7 mouse cellular contexts compared by ENCODE assay signal in the genomic region with DNA sequence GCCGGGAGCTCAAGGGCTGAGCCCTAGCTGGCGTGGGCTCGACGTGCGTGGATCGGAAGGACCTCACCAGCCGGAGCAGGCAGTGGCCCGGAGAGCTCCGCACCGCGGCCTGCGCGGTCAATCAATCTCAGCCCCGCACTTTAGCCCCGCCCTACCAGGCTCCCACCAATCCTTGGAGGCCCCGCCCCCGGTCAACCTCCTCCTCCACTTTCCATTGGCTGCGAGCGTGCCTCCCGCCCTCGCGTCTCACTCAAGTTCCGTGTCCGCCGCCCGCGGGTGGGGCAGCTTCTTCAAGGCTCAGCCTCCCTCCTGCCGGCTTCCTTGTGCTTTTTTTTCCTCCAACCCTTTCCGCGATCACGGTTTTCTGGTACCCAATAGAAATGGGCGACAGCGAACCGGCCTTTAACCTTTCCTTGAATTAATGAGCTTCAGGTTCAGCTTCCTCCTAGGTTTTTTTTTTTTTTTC. TPM values are rescaled to one million over a fixed set of nuclear protein-coding genes. Genes with fewer than 3 reads are reported as not detected.
A peak's percentile ranks its signal among the peaks of the same experiment; 100 is the strongest.
DNase-seq lines count a peak whose midpoint lies in the region; ATAC-seq lines count a peak whose summit lies in the region.

No protein-coding gene starts in this region.

- peaks cover 27% of the 10 kb centered on the region for H3K27me3 ChIP-seq in limb, embryonic 10.5 days (ENCODE audit: low read depth, poor library complexity, severe bottlenecking)
- no peaks in the 10 kb centered on the region for H3K27me3 ChIP-seq in midbrain, embryonic 12.5 days

- H3K9ac ChIP-seq in midbrain, embryonic 12.5 days (replicated peaks): peak overlapping the region; percentile 98

- ATAC-seq in midbrain, embryonic 12.5 days (ENCODE audit: low FRiP score, low read depth): peak; percentile 93

- no peaks in the 10 kb centered on the region for H3K9me3 ChIP-seq in limb, embryonic 10.5 days (replicated peaks)
- no peaks in the 10 kb centered on the region for H3K9me3 ChIP-seq in midbrain, embryonic 12.5 days

- no peaks in the 10 kb centered on the region for H3K36me3 ChIP-seq in limb, embryonic 10.5 days
- H3K36me3 ChIP-seq in midbrain, embryonic 12.5 days: no peaks in the 10 kb centered on the region

- peaks cover 56% of the 10 kb centered on the region for H3K4me1 ChIP-seq in limb, embryonic 10.5 days
- peaks cover 50% of the 10 kb centered on the region for H3K4me1 ChIP-seq in midbrain, embryonic 12.5 days

- H3K4me3 ChIP-seq in limb, embryonic 10.5 days: peak overlapping the region; percentile 93
- peak overlapping the region; percentile 98 for H3K4me3 ChIP-seq in midbrain, embryonic 12.5 days

- H3K27ac ChIP-seq in limb, embryonic 10.5 days: peak overlapping the region; percentile 97
- peak overlapping the region; percentile 95 for H3K27ac ChIP-seq in midbrain, embryonic 12.5 days (replicated peaks)

- WGBS in limb, embryonic 10.5 days: 0% methylated on average over 34 of the region's 34 CpGs
- under 1% methylated on average over 28 of the region's 34 CpGs for WGBS in midbrain, embryonic 12.5 days

- peak; percentile 99 for DNase-seq in adrenal gland, postnatal 10 days
- peak; percentile 97 for DNase-seq in embryo, embryonic 9.5 days (ENCODE audit: extremely low spot score)
- DNase-seq in heart, adult 11 months: peak; percentile 100
- DNase-seq in kidney, adult 18-20 months: peak; percentile 99
- DNase-seq in limb, embryonic 10.5 days (ENCODE audit: low spot score): peak; percentile 98
- peak; percentile 96 for DNase-seq in skeletal muscle tissue, adult 2 months (ENCODE audit: low read depth, low spot score)

- H3K4me2 ChIP-seq in midbrain, embryonic 12.5 days (replicated peaks): peak overlapping the region; percentile 66

RNA-seq across cellular contexts. Expression of a gene that starts 4.4 kb away (rescaled TPM):
- total RNA-seq in adrenal gland, postnatal 10 days (2021): 10 to 100 TPM; 21.7 to 26.4 TPM
- 9.0 and 14.2 TPM in 2 replicates for polyA plus RNA-seq in limb, embryonic 10.5 days (2016; fragmentation: Nextera tagmentation; extraction: Ambion mirVana)
- 101 and 124 TPM in 2 replicates for polyA plus RNA-seq in midbrain, embryonic 12.5 days (2016; fragmentation: Nextera tagmentation; extraction: Ambion mirVana)

Comparison
In these comparisons a context has a peak if more than half of its experiments do, and no peak if none do; other contexts are left out.
1. Peak in every context shown above with its lines: DNase-seq, ATAC-seq, H3K4me3 ChIP-seq and H3K27ac ChIP-seq.